Mouse (Mus musculus) stomach, postnatal 0 days (tissue): ENCODE measurements around the gene E330014E10Rik.

Experiments used
- CTCF ChIP-seq: IDR thresholded peaks from 2 replicates; pipeline ENCODE4 v1.5.1; 2016; ENCODE audit warnings: antibody characterized with exemption, low read depth, mild to moderate bottlenecking, moderate library complexity
- EP300 ChIP-seq: optimal IDR thresholded peaks from 2 replicates; pipeline ENCODE3; 2016; ENCODE audit warnings: antibody characterized with exemption

DNA sequence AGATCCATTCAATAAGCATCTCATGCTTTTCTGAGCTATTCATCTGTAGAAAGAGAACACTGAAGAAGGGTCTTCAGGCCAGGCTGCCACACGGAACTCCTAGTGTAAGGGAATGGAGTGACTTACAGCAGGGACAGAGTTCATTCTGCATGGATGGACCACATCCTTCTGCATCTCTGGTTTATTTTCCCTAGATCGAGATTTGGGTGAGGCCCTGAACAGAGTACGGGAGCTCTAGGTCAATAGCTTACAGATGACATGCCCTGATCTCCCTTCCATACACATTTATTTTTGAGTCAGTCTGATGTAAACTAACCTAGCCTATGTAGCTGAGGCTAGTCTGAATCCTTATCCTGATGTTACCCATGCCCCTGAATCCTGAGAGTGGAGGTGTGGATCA, 78.2 kb downstream of the E330014E10Rik start:
- no peak for TF ChIP-seq CTCF
- TF ChIP-seq EP300, result no peak
